ENCODE assay signal across 19 mouse cellular contexts in genomic region chr8:75000431-75000830, GRCm38 (mm10). TPM values are rescaled to one million over a fixed set of nuclear protein-coding genes. Genes with fewer than 3 reads are reported as not detected.
A peak's percentile ranks its signal among the peaks of the same experiment; 100 is the strongest.
DNase-seq lines count a peak whose midpoint lies in the region; ATAC-seq lines count a peak whose summit lies in the region.
"Had no signal": no experiment of that assay in that cellular context is flagged by ENCODE, and none has a peak within 500 bp of the region (broad histone marks: within the 10 kb centered on the region; RNA-seq: fewer than 3 reads in every experiment).

No protein-coding gene starts in this region.

- peak; percentile 58 for ATAC-seq in granulocyte monocyte progenitor cell, adult 5-6 weeks (replicated peaks; ENCODE audit: poor library complexity, severe bottlenecking)
- peak; percentile 46 for ATAC-seq in megakaryocyte progenitor cell, adult 5-6 weeks (replicated peaks; ENCODE audit: poor library complexity)
- ATAC-seq: activated CD4-positive, CD25-positive, alpha-beta regulatory T cell, adult 4 months; CD4-positive, CD25-positive, alpha-beta regulatory T cell, adult 4 months; forebrain, embryonic 13.5 days; forebrain, embryonic 15.5 days; Patski had no signal

- peak; percentile 71 for DNase-seq in heart, adult 11 months
- no peak for DNase-seq in heart, adult 9 months (ENCODE audit: low spot score in 2 of 2)
- no peak for DNase-seq in right cerebral cortex, postnatal 10 days (ENCODE audit: low spot score in 2 of 2)
- DNase-seq: adrenal gland, adult 8-10 months; adrenal gland, postnatal 14 days; adrenal gland, postnatal 36 days; B cell, adult 2 months; cerebellum, adult 11-12 months; cerebellum, adult 2 months; cerebellum, adult 9-10 months; cerebellum, postnatal 10 days; cerebellum, postnatal 25 days had no signal

RNA-seq across cellular contexts. Expression of gene Hmgxb4, which starts 7.3 kb away (rescaled TPM):
- 59.6 and 71.8 TPM in 2 replicates for total RNA-seq in granulocyte monocyte progenitor cell, adult 5-6 weeks (2014; fragmentation: Nextera tagmentation)
- total RNA-seq in granulocyte monocyte progenitor cell, adult 5-6 weeks (2017), result 63.6 TPM in 2 replicates
- 33.8 and 42.0 TPM in 2 replicates for total RNA-seq in megakaryocyte progenitor cell, adult 5-6 weeks (2015)
- 70.8 and 74.8 TPM in 2 replicates for total RNA-seq in megakaryocyte progenitor cell, adult 5-6 weeks (2017)

RNA-seq across cellular contexts. Expression of gene Tom1, which starts 33.1 kb away (rescaled TPM):
- total RNA-seq in granulocyte monocyte progenitor cell, adult 5-6 weeks (2014; fragmentation: Nextera tagmentation), result 30.1 and 40.2 TPM in 2 replicates
- total RNA-seq in granulocyte monocyte progenitor cell, adult 5-6 weeks (2017), result 20.2 and 48.9 TPM in 2 replicates
- 29.6 and 48.4 TPM in 2 replicates for total RNA-seq in megakaryocyte progenitor cell, adult 5-6 weeks (2015)
- total RNA-seq in megakaryocyte progenitor cell, adult 5-6 weeks (2017), result 26.4 and 34.4 TPM in 2 replicates
